Mouse (Mus musculus) MEL (cell line): ENCODE measurements around the gene Tifa.

ENCODE experiments used
- CTCF ChIP-seq, 3 experiments: IDR thresholded peaks in 2 of 3; conservative IDR thresholded peaks in 1 of 3; 2 replicates each; pipeline ENCODE4 v1.5.1; 2011 to 2012; ENCODE audit warnings: low read length in 3 of 3, low read depth in 2 of 3, mild to moderate bottlenecking in 2 of 3, improper control_type of control experiment in 1 of 3, inconsistent platforms in 1 of 3, mixed read lengths in 1 of 3, moderate library complexity in 1 of 3; ENCODE audit not compliant: control insufficient read depth in 1 of 3, insufficient read depth in 1 of 3, poor library complexity in 1 of 3, severe bottlenecking in 1 of 3
- HCFC1 ChIP-seq: IDR thresholded peaks from 2 replicates; pipeline ENCODE4 v1.6.1; 2012; ENCODE audit warnings: low read depth, mild to moderate bottlenecking, inconsistent platforms, low read length, improper control_type of control experiment, moderate library complexity
- POLR2A ChIP-seq, 2 experiments: IDR thresholded peaks; 2 replicates each; pipeline ENCODE4 v1.6.1; 2011 to 2012; ENCODE audit warnings: low read length in 2 of 2, mild to moderate bottlenecking in 2 of 2, control low read depth in 1 of 2, improper control_type of control experiment in 1 of 2, low read depth in 1 of 2, moderate library complexity in 1 of 2; ENCODE audit not compliant: control insufficient read depth in 1 of 2, insufficient read depth in 1 of 2, poor library complexity in 1 of 2
- POLR2AphosphoS5 ChIP-seq: IDR thresholded peaks from 2 replicates; pipeline ENCODE4 v1.6.1; 2012; ENCODE audit warnings: low read depth, borderline replicate concordance, mild to moderate bottlenecking, inconsistent platforms, low read length, moderate library complexity, mixed read lengths

GRCm38 (mm10) chr3:127864242-127864641, 74.6 kb downstream of the Tifa start:
- TF ChIP-seq CTCF (IDR thresholded peaks at IDR 0.05 in 2 of 3, conservative IDR thresholded peaks at IDR 0.05 in 1 of 3; ENCODE audit: control insufficient read depth in 1 of 3, insufficient read depth in 1 of 3, low read depth in 2 of 3, low read length in 3 of 3, poor library complexity in 1 of 3, severe bottlenecking in 1 of 3): no peak
- TF ChIP-seq HCFC1: no peak
- no peak for TF ChIP-seq POLR2A (IDR thresholded peaks at IDR 0.05; ENCODE audit: control insufficient read depth in 1 of 2, insufficient read depth in 1 of 2, low read depth in 1 of 2, low read length in 2 of 2, poor library complexity in 1 of 2)
- no peak for TF ChIP-seq POLR2AphosphoS5
